Mouse (Mus musculus): Measurements from ENCODE around the gene Laptm5. TPM values are rescaled to one million over a fixed set of nuclear protein-coding genes. Genes with fewer than 3 reads are reported as not detected.

The Laptm5 gene
- polyA plus RNA-seq, 1 experiment, result 26.5 TPM

GRCm38 (mm10) chr4:130926274-130926673, 13.3 kb downstream of the Laptm5 start:
- DNase-seq (ENCODE audit: low read depth), result no peak
- no peak for TF ChIP-seq CTCF (IDR thresholded peaks at IDR 0.05; ENCODE audit: borderline replicate concordance, extremely low read depth, insufficient read depth, insufficient read length)
- TF ChIP-seq POLR2A (IDR thresholded peaks at IDR 0.05; ENCODE audit: borderline replicate concordance, extremely low read depth, insufficient read depth, insufficient read length, poor library complexity, severe bottlenecking), result no peak

- TF ChIP-seq CTCF (IDR thresholded peaks at IDR 0.05; ENCODE audit: borderline replicate concordance, extremely low read depth, insufficient read depth, insufficient read length) (no peak), POLR2A (IDR thresholded peaks at IDR 0.05; ENCODE audit: borderline replicate concordance, extremely low read depth, insufficient read depth, insufficient read length, poor library complexity, severe bottlenecking) (no peak)
- no peak for DNase-seq (ENCODE audit: low read depth)
Measured at GRCm38 (mm10) chr4:130927821-130928220, 14.9 kb downstream of the Laptm5 start.

GRCm38 (mm10) chr4:130942644-130943043, 29.7 kb downstream of the Laptm5 start:
- TF ChIP-seq CTCF (IDR thresholded peaks at IDR 0.05; ENCODE audit: borderline replicate concordance, extremely low read depth, insufficient read depth, insufficient read length), result no peak
- no peak for TF ChIP-seq POLR2A (IDR thresholded peaks at IDR 0.05; ENCODE audit: borderline replicate concordance, extremely low read depth, insufficient read depth, insufficient read length, poor library complexity, severe bottlenecking)
- no peak for DNase-seq (ENCODE audit: low read depth)

GRCm38 (mm10) chr4:130944112-130944511, 31.2 kb downstream of the Laptm5 start, which contains the start of gene Matn1:
Gene Matn1 (plus strand): TSS chr4:130944385.
- DNase-seq (ENCODE audit: low read depth), result no peak
- TF ChIP-seq POLR2A (IDR thresholded peaks at IDR 0.05; ENCODE audit: borderline replicate concordance, extremely low read depth, insufficient read depth, insufficient read length, poor library complexity, severe bottlenecking), result no peak
- TF ChIP-seq CTCF (IDR thresholded peaks at IDR 0.05; ENCODE audit: borderline replicate concordance, extremely low read depth, insufficient read depth, insufficient read length), result no peak

- no peak for DNase-seq (ENCODE audit: low read depth)
- no peak for TF ChIP-seq CTCF (IDR thresholded peaks at IDR 0.05; ENCODE audit: borderline replicate concordance, extremely low read depth, insufficient read depth, insufficient read length)
- TF ChIP-seq POLR2A (IDR thresholded peaks at IDR 0.05; ENCODE audit: borderline replicate concordance, extremely low read depth, insufficient read depth, insufficient read length, poor library complexity, severe bottlenecking), result no peak
Measured at GRCm38 (mm10) chr4:130944779-130945178, 31.9 kb downstream of the Laptm5 start.

GRCm38 (mm10) chr4:130947094-130947647, 34.2 kb downstream of the Laptm5 start:
- TF ChIP-seq POLR2A (IDR thresholded peaks at IDR 0.05; ENCODE audit: borderline replicate concordance, extremely low read depth, insufficient read depth, insufficient read length, poor library complexity, severe bottlenecking) (no peak), CTCF (IDR thresholded peaks at IDR 0.05; ENCODE audit: borderline replicate concordance, extremely low read depth, insufficient read depth, insufficient read length) (peak; percentile 81; the same call in 1 of the 2 replicates)
- DNase-seq (ENCODE audit: low read depth), result peak; percentile 64

GRCm38 (mm10) chr4:130949821-130950384, 37.0 kb downstream of the Laptm5 start:
- TF ChIP-seq CTCF (IDR thresholded peaks at IDR 0.05; ENCODE audit: borderline replicate concordance, extremely low read depth, insufficient read depth, insufficient read length) (no peak), POLR2A (IDR thresholded peaks at IDR 0.05; ENCODE audit: borderline replicate concordance, extremely low read depth, insufficient read depth, insufficient read length, poor library complexity, severe bottlenecking) (no peak)
- DNase-seq (ENCODE audit: low read depth), result no peak

GRCm38 (mm10) chr4:130952531-130952930, 39.6 kb downstream of the Laptm5 start:
- TF ChIP-seq POLR2A (IDR thresholded peaks at IDR 0.05; ENCODE audit: borderline replicate concordance, extremely low read depth, insufficient read depth, insufficient read length, poor library complexity, severe bottlenecking) (no peak), CTCF (IDR thresholded peaks at IDR 0.05; ENCODE audit: borderline replicate concordance, extremely low read depth, insufficient read depth, insufficient read length) (peak; percentile 54; the same call in 1 of the 2 replicates)
- no peak for DNase-seq (ENCODE audit: low read depth)

- TF ChIP-seq POLR2A (IDR thresholded peaks at IDR 0.05; ENCODE audit: borderline replicate concordance, extremely low read depth, insufficient read depth, insufficient read length, poor library complexity, severe bottlenecking) (no peak), CTCF (IDR thresholded peaks at IDR 0.05; ENCODE audit: borderline replicate concordance, extremely low read depth, insufficient read depth, insufficient read length) (no peak)
- peak; percentile 43 for DNase-seq (ENCODE audit: low read depth)
Measured at GRCm38 (mm10) chr4:130957156-130957555, 44.2 kb downstream of the Laptm5 start.

- DNase-seq (ENCODE audit: low read depth), result no peak
- TF ChIP-seq POLR2A (IDR thresholded peaks at IDR 0.05; ENCODE audit: borderline replicate concordance, extremely low read depth, insufficient read depth, insufficient read length, poor library complexity, severe bottlenecking), result no peak
Measured at GRCm38 (mm10) chr4:130958812-130959211, 45.9 kb downstream of the Laptm5 start.

GRCm38 (mm10) chr4:130959678-130960077, 46.8 kb downstream of the Laptm5 start:
- no peak for TF ChIP-seq POLR2A (IDR thresholded peaks at IDR 0.05; ENCODE audit: borderline replicate concordance, extremely low read depth, insufficient read depth, insufficient read length, poor library complexity, severe bottlenecking)
- TF ChIP-seq CTCF (IDR thresholded peaks at IDR 0.05; ENCODE audit: borderline replicate concordance, extremely low read depth, insufficient read depth, insufficient read length), result no peak
- DNase-seq (ENCODE audit: low read depth), result peak; percentile 55

- DNase-seq (ENCODE audit: low read depth), result peak; percentile 87
- no peak for TF ChIP-seq POLR2A (IDR thresholded peaks at IDR 0.05; ENCODE audit: borderline replicate concordance, extremely low read depth, insufficient read depth, insufficient read length, poor library complexity, severe bottlenecking)
- peak; percentile 99 for TF ChIP-seq CTCF (IDR thresholded peaks at IDR 0.05; ENCODE audit: borderline replicate concordance, extremely low read depth, insufficient read depth, insufficient read length)
Measured at GRCm38 (mm10) chr4:130960118-130960734, 47.3 kb downstream of the Laptm5 start.

Data from brain, embryonic 14.5 days (tissue).